In the genomic region with DNA sequence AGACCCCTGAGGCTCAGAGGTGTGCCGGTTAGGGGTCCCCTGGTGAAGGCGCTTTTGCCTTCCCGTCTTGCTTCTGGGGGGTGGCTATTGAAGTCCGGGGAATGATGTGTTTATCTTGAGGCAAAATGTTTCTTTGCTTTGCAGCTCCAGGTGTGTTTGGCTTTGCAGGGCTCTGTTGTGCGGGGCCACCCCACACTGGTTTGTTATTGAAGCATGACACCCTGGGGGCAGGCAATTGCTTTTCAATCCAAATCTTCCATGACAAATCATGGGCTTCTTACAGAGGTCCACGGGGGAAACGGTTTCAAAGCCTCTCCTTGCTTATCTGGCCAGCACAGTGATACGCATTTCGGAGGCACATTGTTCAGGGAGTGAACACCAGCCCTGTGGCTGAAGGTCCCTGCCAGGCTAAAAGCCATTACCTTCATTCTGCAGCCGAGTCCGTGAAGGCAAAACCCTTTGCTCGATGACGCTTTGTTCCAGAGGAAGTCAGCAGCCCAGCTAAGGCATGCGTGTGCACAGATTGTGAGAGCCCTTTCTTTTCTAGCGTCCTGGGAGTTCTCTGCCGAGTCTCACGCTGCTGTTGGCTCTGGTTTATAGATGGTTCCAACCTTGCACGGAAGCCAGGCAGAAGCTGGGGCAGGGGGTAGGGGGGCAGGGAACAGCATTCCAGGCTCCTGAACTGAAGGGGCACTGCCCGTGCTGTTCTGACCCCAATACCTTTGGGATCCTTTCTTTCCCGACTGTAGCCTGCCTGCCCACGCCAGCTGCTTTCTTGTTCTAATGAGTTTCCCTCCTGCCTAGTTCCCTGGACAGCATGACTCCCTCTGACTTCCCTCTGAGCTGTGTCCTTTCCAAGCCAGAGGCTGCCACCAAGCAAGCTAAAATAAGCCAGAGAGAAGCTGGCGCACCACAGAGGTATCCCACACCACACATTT, we compare ENCODE assay signal across 8 mouse cellular contexts.
DNase-seq lines count a peak whose midpoint lies in the region; ATAC-seq lines count a peak whose summit lies in the region.

No protein-coding gene starts in this region.

- H3K4me1 ChIP-seq in lung, embryonic 15.5 days = peaks cover 22% of the 10 kb centered on the region
- peaks cover 8% of the 10 kb centered on the region; the same call in 1 of the 2 replicates for H3K4me1 ChIP-seq in forebrain, embryonic 14.5 days (ENCODE audit: control insufficient read depth, insufficient read depth, low read length)
- H3K4me1 ChIP-seq in hindbrain, embryonic 14.5 days (replicated peaks; ENCODE audit: control insufficient read depth, insufficient read depth, low read length) = peaks cover 19% of the 10 kb centered on the region
- peaks cover 19% of the 10 kb centered on the region for H3K4me1 ChIP-seq in neural tube, embryonic 12.5 days

- peak overlapping the region; percentile 45 for H3K4me2 ChIP-seq in lung, embryonic 15.5 days
- peak overlapping the region; percentile 37 for H3K4me2 ChIP-seq in forebrain, embryonic 14.5 days (ENCODE audit: low read length)
- peak overlapping the region; percentile 44 for H3K4me2 ChIP-seq in hindbrain, embryonic 14.5 days (replicated peaks)
- H3K4me2 ChIP-seq in neural tube, embryonic 12.5 days (replicated peaks) = peak overlapping the region; percentile 56

- H3K36me3 ChIP-seq in lung, embryonic 15.5 days = no peaks in the 10 kb centered on the region
- no peaks in the 10 kb centered on the region for H3K36me3 ChIP-seq in forebrain, embryonic 14.5 days (ENCODE audit: control insufficient read depth, insufficient read depth, low read length)
- no peaks in the 10 kb centered on the region for H3K36me3 ChIP-seq in hindbrain, embryonic 14.5 days (replicated peaks; ENCODE audit: control insufficient read depth, insufficient read depth)
- no peaks in the 10 kb centered on the region for H3K36me3 ChIP-seq in neural tube, embryonic 12.5 days

- no peaks in the 10 kb centered on the region for H3K27me3 ChIP-seq in lung, embryonic 15.5 days
- H3K27me3 ChIP-seq in forebrain, embryonic 14.5 days (replicated peaks; ENCODE audit: control insufficient read depth, insufficient read depth, low read length) = no peaks in the 10 kb centered on the region
- no peaks in the 10 kb centered on the region for H3K27me3 ChIP-seq in hindbrain, embryonic 14.5 days (ENCODE audit: control insufficient read depth, insufficient read depth, low read length)
- no peaks in the 10 kb centered on the region for H3K27me3 ChIP-seq in neural tube, embryonic 12.5 days (replicated peaks)

- WGBS in lung, embryonic 15.5 days = 18% methylated on average over 22 of the region's 22 CpGs
- WGBS in forebrain, embryonic 14.5 days = 14% methylated on average over 22 of the region's 22 CpGs
- 7% methylated on average over 22 of the region's 22 CpGs for WGBS in hindbrain, embryonic 14.5 days
- 12% methylated on average over 22 of the region's 22 CpGs for WGBS in neural tube, embryonic 12.5 days

- peak; percentile 66; the same call in 1 of the 2 replicates for ATAC-seq in lung, embryonic 15.5 days (ENCODE audit: borderline replicate concordance, extremely low read depth, low FRiP score, low TSS enrichment)
- ATAC-seq in forebrain, embryonic 14.5 days = peak; percentile 57; the same call in 1 of the 2 replicates
- ATAC-seq in hindbrain, embryonic 14.5 days (ENCODE audit: low FRiP score) = 0 out of 2 replicates have a peak, but pooled peaks have one; percentile 35
- peak; percentile 29; the same call in 1 of the 2 replicates for ATAC-seq in neural tube, embryonic 12.5 days (ENCODE audit: low FRiP score, low read depth)
- no peak for ATAC-seq in megakaryocyte-erythroid progenitor cell, adult 5-6 weeks (replicated peaks; ENCODE audit: low FRiP score, low TSS enrichment, poor library complexity, severe bottlenecking)

- H3K9me3 ChIP-seq in lung, embryonic 15.5 days = no peaks in the 10 kb centered on the region
- no peaks in the 10 kb centered on the region for H3K9me3 ChIP-seq in forebrain, embryonic 14.5 days (replicated peaks; ENCODE audit: control insufficient read depth, low read length)
- H3K9me3 ChIP-seq in hindbrain, embryonic 14.5 days (ENCODE audit: control insufficient read depth, low read length) = no peaks in the 10 kb centered on the region
- H3K9me3 ChIP-seq in neural tube, embryonic 12.5 days = no peaks in the 10 kb centered on the region

- 0 out of 2 replicates have a peak overlapping the region, but pooled peaks have one; percentile 8 for H3K27ac ChIP-seq in lung, embryonic 15.5 days
- H3K27ac ChIP-seq in forebrain, embryonic 14.5 days (ENCODE audit: low read depth, low read length) = peak overlapping the region; percentile 39; the same call in 1 of the 2 replicates
- H3K27ac ChIP-seq in hindbrain, embryonic 14.5 days = peak overlapping the region; percentile 78
- 0 out of 2 replicates have a peak overlapping the region, but pooled peaks have one; percentile 32 for H3K27ac ChIP-seq in neural tube, embryonic 12.5 days

- no peak overlapping the region; the same call in 1 of the 2 replicates for H3K9ac ChIP-seq in lung, embryonic 15.5 days
- H3K9ac ChIP-seq in forebrain, embryonic 14.5 days (ENCODE audit: low read length) = peak overlapping the region; percentile 47; the same call in 1 of the 2 replicates
- peak overlapping the region; percentile 39; the same call in 1 of the 2 replicates for H3K9ac ChIP-seq in hindbrain, embryonic 14.5 days
- peak overlapping the region; percentile 38; the same call in 1 of the 2 replicates for H3K9ac ChIP-seq in neural tube, embryonic 12.5 days

- H3K4me3 ChIP-seq in lung, embryonic 15.5 days = 0 out of 2 replicates have a peak overlapping the region, but pooled peaks have one; percentile 1
- no peak overlapping the region for H3K4me3 ChIP-seq in forebrain, embryonic 14.5 days (ENCODE audit: low read depth, low read length)
- H3K4me3 ChIP-seq in hindbrain, embryonic 14.5 days (replicated peaks; ENCODE audit: low read length) = no peak overlapping the region
- 0 out of 2 replicates have a peak overlapping the region, but pooled peaks have one; percentile 9 for H3K4me3 ChIP-seq in neural tube, embryonic 12.5 days

- DNase-seq in lung, postnatal 4 days = no peak
- DNase-seq in forebrain, embryonic 14.5 days (ENCODE audit: low spot score) = peak; percentile 53
- peak; percentile 66 for DNase-seq in hindbrain, embryonic 14.5 days (ENCODE audit: low spot score)
- DNase-seq in urinary bladder, postnatal 4 days (ENCODE audit: low spot score in 2 of 2) = no peak
- DNase-seq in adrenal gland, adult 2 months = no peak

Comparison
In these comparisons a context has a peak if more than half of its experiments do, and no peak if none do; other contexts are left out.
1. H3K27ac ChIP-seq: peak in every context shown above with its lines; median percentile 78 in hindbrain, embryonic 14.5 days; 39 in forebrain, embryonic 14.5 days; 32 in neural tube, embryonic 12.5 days; 8 in lung, embryonic 15.5 days.
2. H3K4me3 ChIP-seq: peak in lung, embryonic 15.5 days (single experiment) and neural tube, embryonic 12.5 days (single experiment); none in forebrain, embryonic 14.5 days (single experiment) and hindbrain, embryonic 14.5 days (single experiment).
3. DNase-seq: peak in forebrain, embryonic 14.5 days (single experiment) and hindbrain, embryonic 14.5 days (single experiment); none in lung, postnatal 4 days (0 of 2), urinary bladder, postnatal 4 days (0 of 2) and adrenal gland, adult 2 months (single experiment).
4. Peak in every context shown above with its lines, with median percentiles within 50 percentile points of each other: H3K4me2 ChIP-seq.